Mouse (Mus musculus) heart, embryonic 14.5 days (tissue): ENCODE measurements around the gene Smc4. TPM values are rescaled to one million over a fixed set of nuclear protein-coding genes. Genes with fewer than 3 reads are reported as not detected.
"Not testable (repeated sequence)": the region's sequence is repeated elsewhere in the genome, so short reads cannot be mapped to it uniquely, and the experiment has no call there.

Experiments
- ATAC-seq: fragments of 200-750 bp; cut with Nextera tagmentation; 2 replicates; pipeline ENCODE4 v1.8.0; 2017; ENCODE audit warnings: low read depth, moderate TSS enrichment; ENCODE audit not compliant: insufficient number of reproducible peaks, insufficient read depth, low FRiP score
- H3K27ac ChIP-seq, 2 experiments: fragments of 200-500 bp in 1 of 2; fragments of 300-500 bp in 1 of 2; sonication (generic) in 1 of 2; replicated peaks in 1 of 2; 2 replicates each; pipeline ENCODE4 v1.5.1; 2012 to 2014; ENCODE audit warnings: low read depth in 2 of 2, low read length in 2 of 2, control low read depth in 1 of 2, mild to moderate bottlenecking in 1 of 2, mixed read lengths in 1 of 2; ENCODE audit not compliant: control insufficient read depth in 1 of 2, insufficient read depth in 1 of 2
- H3K27me3 ChIP-seq: fragments of 300-500 bp; sonication (generic); 2 replicates; pipeline ENCODE4 v1.6.1; 2014; ENCODE audit warnings: mild to moderate bottlenecking, low read length, control low read depth; ENCODE audit not compliant: control insufficient read depth, insufficient read depth
- H3K36me3 ChIP-seq: fragments of 300-500 bp; sonication (generic); 2 replicates; pipeline ENCODE4 v1.6.1; 2014; ENCODE audit warnings: mild to moderate bottlenecking, control low read depth, low read length, mixed read lengths; ENCODE audit not compliant: control insufficient read depth, insufficient read depth
- H3K4me1 ChIP-seq, 2 experiments: fragments of 200-500 bp in 1 of 2; fragments of 300-500 bp in 1 of 2; sonication (generic) in 1 of 2; 2 replicates each; pipeline ENCODE4 v1.6.1; 2012 to 2014; ENCODE audit warnings: low read length in 2 of 2, control low read depth in 1 of 2, mixed read lengths in 1 of 2; ENCODE audit not compliant: control insufficient read depth in 2 of 2, insufficient read depth in 2 of 2
- H3K4me2 ChIP-seq: fragments of 300-500 bp; sonication (generic); 2 replicates; pipeline ENCODE4 v1.6.1; 2014; ENCODE audit warnings: mild to moderate bottlenecking, low read length
- H3K4me3 ChIP-seq, 2 experiments: fragments of 200-500 bp in 1 of 2; fragments of 300-500 bp in 1 of 2; sonication (generic) in 1 of 2; 2 replicates each; pipeline ENCODE4 v1.5.1; 2012 to 2014; ENCODE audit warnings: low read length in 2 of 2, mild to moderate bottlenecking in 2 of 2, control low read depth in 1 of 2, low read depth in 1 of 2, moderate library complexity in 1 of 2; ENCODE audit not compliant: control insufficient read depth in 1 of 2, insufficient read depth in 1 of 2
- H3K9ac ChIP-seq: fragments of 300-500 bp; sonication (generic); 2 replicates; pipeline ENCODE4 v1.6.1; 2014; ENCODE audit warnings: mild to moderate bottlenecking, low read length
- H3K9me3 ChIP-seq: fragments of 300-500 bp; sonication (generic); 2 replicates; pipeline ENCODE4 v1.6.1; 2016; ENCODE audit warnings: low read length, control low read depth; ENCODE audit not compliant: control insufficient read depth
- WGBS: fragments of 180-500 bp; shearing (Covaris S2); extraction: QIAGEN DNeasy Blood & Tissue Kit; methylation state at CpG from one replicate; pipeline ENCODE4 v1.1.7; 2014; 5-methylcytosine and 5-hydroxymethylcytosine counted together
- polyA plus RNA-seq: library from polyadenylated mRNA; unstranded; fragments of >200 nt; fragmentation: Nextera tagmentation; extraction: Ambion mirVana; gene quantifications from 2 replicates; pipeline ENCODE4 v1.2.1, GENCODE M21; 2014

Smc4 gene
- polyA plus RNA-seq, 1 experiment from 2014 or later: 151 TPM

DNA sequence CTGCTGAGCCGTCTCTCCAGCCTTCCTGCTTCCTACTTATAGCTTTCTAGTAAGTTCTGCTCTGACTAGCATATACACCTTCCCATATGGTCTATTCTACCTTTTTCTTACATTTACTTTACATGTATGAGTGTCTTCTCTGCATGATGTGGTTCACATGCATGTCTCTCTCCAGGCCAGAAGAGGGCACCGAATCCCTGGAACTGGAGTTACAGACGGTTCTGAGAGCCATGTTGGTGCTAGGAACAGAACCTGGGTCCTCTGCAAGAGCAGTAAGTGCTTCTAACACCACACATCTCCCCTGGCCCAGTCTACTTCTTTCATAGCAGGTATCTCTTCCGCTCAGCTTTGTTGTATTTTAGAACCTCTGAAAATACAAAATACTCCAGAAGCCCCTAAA, 1.8 kb upstream of the Smc4 start:
- Histone ChIP-seq H3K27me3 (no peaks in the 10 kb centered on the region), H3K9me3 (no peaks in the 10 kb centered on the region), H3K27ac (no peak overlapping the region), H3K9ac (no peak overlapping the region), H3K4me3 (no peak overlapping the region), H3K36me3 (0 out of 2 replicates have a peak, but pooled peaks cover 2% of the 10 kb centered on the region), H3K4me1 (peaks cover 0 to 8% of the 10 kb centered on the region in 2 experiments; a peak in 2 of 4 replicates), H3K4me2 (no peak overlapping the region)
- ATAC-seq: no peak
- 84% methylated on average over 4 of the region's 4 CpGs for whole genome bisulfite sequencing

DNA sequence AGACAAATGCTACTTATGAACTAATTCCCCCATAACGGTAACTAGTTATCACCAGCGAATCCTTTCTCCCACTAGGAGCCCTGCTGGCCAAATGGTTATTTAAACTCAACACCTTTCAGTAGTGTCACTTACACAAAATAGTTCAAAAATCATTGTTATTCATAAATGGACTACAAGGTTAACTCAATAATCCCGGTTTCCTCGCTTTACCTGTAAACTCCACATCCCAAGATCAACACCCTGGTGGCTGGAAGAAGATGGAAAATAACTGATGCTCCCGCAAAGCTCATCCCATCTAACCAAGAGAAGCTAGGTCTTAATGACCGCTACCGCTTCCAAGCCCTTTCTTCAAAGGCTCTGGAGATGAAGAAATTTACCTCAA, 492 bp upstream of the Smc4 start:
- Histone ChIP-seq H3K4me2 (peak overlapping the region; percentile 72), H3K4me1 (peaks cover 0 to 11% of the 10 kb centered on the region in 2 experiments; a peak in 2 of 4 replicates), H3K4me3 (peak overlapping the region; percentile 70 to 99), H3K9ac (peak overlapping the region; percentile 67), H3K9me3 (no peaks in the 10 kb centered on the region), H3K27ac (peak overlapping the region in 1 of 2 experiments; percentile 52; a peak in 1 of 4 replicates), H3K36me3 (0 out of 2 replicates have a peak, but pooled peaks cover 2% of the 10 kb centered on the region), H3K27me3 (no peaks in the 10 kb centered on the region)
- under 1% methylated on average over 7 of the region's 7 CpGs for WGBS
- no peak for ATAC-seq

DNA sequence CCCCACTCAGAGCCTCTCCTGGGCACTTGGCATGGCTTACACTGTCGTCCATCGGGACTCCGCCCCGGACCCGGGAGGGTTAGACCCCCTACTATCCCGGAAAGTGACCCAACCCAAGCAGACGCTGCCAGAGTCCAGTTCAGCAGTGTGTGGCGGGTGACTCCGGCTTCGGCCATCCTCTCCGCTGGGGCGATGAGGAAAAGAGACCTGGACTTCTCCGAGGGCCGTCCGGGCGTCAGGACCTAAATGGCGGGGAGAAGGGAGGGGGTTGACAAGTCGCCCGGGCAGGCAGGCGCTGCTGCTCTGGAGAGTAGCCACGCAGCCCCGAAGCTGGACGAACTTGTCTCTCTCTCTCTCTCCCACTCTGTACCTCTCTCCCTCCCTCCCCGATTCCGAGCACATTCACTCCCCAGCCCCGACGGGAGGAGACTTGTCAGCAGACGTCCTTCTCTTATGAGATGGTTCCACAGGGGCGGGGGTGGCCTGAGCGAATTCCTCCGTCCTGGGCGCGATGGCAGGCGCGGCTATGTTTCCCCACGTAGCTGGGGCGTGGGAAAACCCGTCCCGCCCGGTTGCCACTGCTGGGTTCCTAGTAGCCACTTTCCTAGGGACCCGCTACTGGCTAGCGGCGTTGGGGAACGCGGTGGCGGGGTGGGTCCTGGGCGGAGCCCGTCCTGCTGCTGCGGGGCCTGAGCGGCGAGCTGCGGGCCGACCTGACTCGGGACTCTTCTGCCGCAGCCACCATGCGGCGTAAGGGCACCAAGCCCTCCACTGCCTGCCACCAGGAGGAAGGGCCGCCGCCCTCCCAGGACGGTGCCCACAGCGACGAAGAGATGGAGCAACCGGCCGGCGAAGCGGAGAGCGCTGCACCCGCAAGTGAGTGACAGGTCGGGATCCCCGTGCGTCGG, 1.1 kb downstream of the Smc4 start:
- Histone ChIP-seq H3K9me3 (no peaks in the 10 kb centered on the region), H3K4me3 (peak overlapping the region; percentile 70 to 99), H3K4me1 (peaks cover 0 to 11% of the 10 kb centered on the region in 2 experiments; a peak in 2 of 4 replicates), H3K4me2 (peak overlapping the region; percentile 81), H3K9ac (peak overlapping the region; percentile 87), H3K27me3 (no peaks in the 10 kb centered on the region), H3K36me3 (peaks cover 8% of the 10 kb centered on the region), H3K27ac (peak overlapping the region; percentile 95 to 97)
- ATAC-seq: peak; percentile 56
- WGBS: under 1% methylated on average over 72 of the region's 72 CpGs

DNA sequence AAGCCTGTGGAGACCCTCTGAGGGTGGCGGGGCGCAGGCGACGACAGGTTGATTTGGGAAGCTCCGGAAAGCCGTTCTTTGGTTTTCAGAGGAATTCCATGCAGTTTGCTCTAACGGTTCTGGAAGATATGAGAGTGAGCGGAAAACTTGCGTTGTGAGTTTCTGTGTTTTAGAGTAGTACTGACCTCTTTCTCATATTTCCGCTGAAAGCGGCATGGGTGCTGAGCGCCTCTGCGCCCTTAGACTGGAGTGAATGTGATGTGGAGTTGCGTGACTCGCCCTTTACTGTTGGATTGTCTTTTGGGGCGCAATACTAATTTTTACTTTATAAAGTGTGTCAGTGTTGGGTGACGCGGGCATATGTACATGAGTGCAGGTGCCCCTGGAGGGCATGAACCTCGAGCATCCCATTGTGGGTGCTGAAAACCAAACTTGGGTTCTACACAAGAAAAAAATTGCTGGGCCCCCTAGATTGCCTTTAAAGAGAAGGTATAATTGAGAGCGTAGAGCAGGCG, 1.8 kb downstream of the Smc4 start:
- Histone ChIP-seq H3K4me1 (peaks cover 0 to 11% of the 10 kb centered on the region in 2 experiments; a peak in 2 of 4 replicates), H3K27me3 (no peaks in the 10 kb centered on the region), H3K4me2 (peak overlapping the region; percentile 81), H3K4me3 (peak overlapping the region; percentile 70 to 99), H3K36me3 (peaks cover 8% of the 10 kb centered on the region), H3K9ac (peak overlapping the region; percentile 87), H3K9me3 (no peaks in the 10 kb centered on the region), H3K27ac (peak overlapping the region; percentile 95 to 97)
- ATAC-seq: no peak
- 3% methylated on average over 21 of the region's 21 CpGs for WGBS

DNA sequence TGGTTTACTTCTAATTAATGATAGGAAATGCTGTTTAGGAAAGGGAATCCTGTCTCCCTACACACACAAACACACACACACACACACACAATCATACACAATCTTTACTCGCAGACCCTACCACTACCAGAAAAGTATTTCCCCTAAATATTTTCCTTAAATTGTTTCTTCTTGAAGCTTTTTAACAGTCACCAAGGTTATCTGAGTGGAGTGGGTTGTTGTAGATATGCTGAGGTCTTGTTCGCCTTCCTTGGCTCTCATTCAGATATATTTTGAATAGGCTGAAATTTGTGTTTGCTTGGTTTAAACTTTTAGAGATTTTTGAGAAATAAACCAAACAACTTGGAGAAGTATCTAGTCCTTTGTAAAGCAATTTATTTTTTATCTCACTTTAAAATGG, 4.3 kb downstream of the Smc4 start:
- Histone ChIP-seq H3K27ac (no peak overlapping the region), H3K4me3 (no peak overlapping the region; a peak in 1 of 4 replicates), H3K9ac (peak overlapping the region; percentile 13; the same call in 1 of the 2 replicates), H3K36me3 (peaks cover 28% of the 10 kb centered on the region), H3K27me3 (no peaks in the 10 kb centered on the region), H3K4me2 (peak overlapping the region; percentile 81), H3K4me1 (peaks cover 0 to 8% of the 10 kb centered on the region in 2 experiments; a peak in 1 of 4 replicates), H3K9me3 (no peaks in the 10 kb centered on the region)
- no peak for ATAC-seq
- WGBS: 34% methylated on average over 2 of the region's 2 CpGs

DNA sequence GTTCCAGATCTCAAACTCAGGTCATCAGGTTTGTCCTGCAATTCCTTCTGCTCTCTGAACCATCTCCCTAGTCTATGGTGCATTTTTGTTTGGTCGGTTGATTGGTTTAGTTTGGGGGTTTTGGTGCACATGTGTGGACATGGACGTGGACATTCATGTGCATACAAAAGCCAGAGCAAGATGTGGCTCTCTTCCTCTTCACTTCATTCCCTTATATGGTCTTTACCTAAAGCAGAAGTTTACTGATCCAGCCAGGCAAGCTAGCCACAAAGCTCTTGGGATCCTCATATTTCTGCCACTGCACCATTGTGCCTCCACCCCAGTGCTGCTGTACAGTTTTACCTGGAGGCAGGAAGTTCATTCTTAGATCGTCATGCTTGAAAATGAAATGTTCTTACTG, 12.6 kb downstream of the Smc4 start:
- Histone ChIP-seq H3K4me3 (no peak overlapping the region), H3K9me3 (no peaks in the 10 kb centered on the region), H3K36me3 (peaks cover 89% of the 10 kb centered on the region), H3K9ac (no peak overlapping the region), H3K4me2 (no peak overlapping the region), H3K27ac (no peak overlapping the region), H3K27me3 (no peaks in the 10 kb centered on the region), H3K4me1 (0 out of 4 replicates have a peak, but pooled peaks cover 0 to 2% of the 10 kb centered on the region in 2 experiments)
- no peak for ATAC-seq
- WGBS: 87% methylated on average over 3 of the region's 3 CpGs

DNA sequence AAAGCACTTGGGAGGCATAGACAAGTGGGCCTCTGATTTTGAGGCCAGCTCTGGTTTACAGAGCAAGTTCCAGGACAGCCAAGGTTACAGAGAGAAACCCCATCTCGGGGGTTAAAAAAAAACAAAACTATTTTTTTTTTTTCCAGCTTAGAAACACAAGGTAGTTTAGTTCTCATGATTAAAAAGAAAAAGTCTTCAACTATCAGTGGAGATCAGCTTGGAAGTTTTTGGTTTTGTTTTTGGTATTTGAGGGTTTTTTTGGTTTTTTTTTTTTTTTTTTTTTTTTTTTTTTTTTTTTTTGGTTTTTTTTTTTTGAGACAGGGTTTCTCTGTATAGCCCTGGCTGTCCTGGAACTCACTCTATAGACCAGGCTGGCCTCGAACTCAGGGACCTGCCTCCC, 14.1 kb downstream of the Smc4 start:
- H3K4me2 ChIP-seq, ATAC-seq: not testable (repeated sequence)

More for the DNA sequence above, 14.1 kb downstream of the Smc4 start:
- H3K9ac ChIP-seq, H3K9me3 ChIP-seq, H3K4me3 ChIP-seq, H3K27ac ChIP-seq, H3K4me1 ChIP-seq, H3K27me3 ChIP-seq: not testable (repeated sequence)
- peaks cover 89% of the 10 kb centered on the region for H3K36me3 ChIP-seq
- 97% methylated on average over 2 of the region's 2 CpGs for WGBS
